Mouse (Mus musculus) midbrain, embryonic 12.5 days (tissue): ENCODE measurements around the gene Rab6b. TPM values are rescaled to one million over a fixed set of nuclear protein-coding genes. Genes with fewer than 3 reads are reported as not detected.

Source experiments
- ATAC-seq: fragments of 200-750 bp; cut with Nextera tagmentation; 2 replicates; pipeline ENCODE4 v1.8.0; 2017; ENCODE audit warnings: low read depth, moderate TSS enrichment, moderate library complexity; ENCODE audit not compliant: low FRiP score
- H3K27ac ChIP-seq: fragments of 300-500 bp; sonication (generic); replicated peaks from 2 replicates; pipeline ENCODE4 v1.5.1; 2016; ENCODE audit warnings: mild to moderate bottlenecking
- H3K27me3 ChIP-seq: fragments of 300-500 bp; sonication (generic); 2 replicates; pipeline ENCODE4 v1.6.1; 2016; ENCODE audit warnings: mild to moderate bottlenecking
- H3K36me3 ChIP-seq: fragments of 300-500 bp; sonication (generic); 2 replicates; pipeline ENCODE4 v1.6.1; 2016
- H3K4me1 ChIP-seq: fragments of 300-500 bp; sonication (generic); 2 replicates; pipeline ENCODE4 v1.6.1; 2016
- H3K4me2 ChIP-seq: fragments of 300-500 bp; sonication (generic); replicated peaks from 2 replicates; pipeline ENCODE4 v1.6.1; 2016; ENCODE audit warnings: mild to moderate bottlenecking, moderate library complexity
- H3K4me3 ChIP-seq: fragments of 300-500 bp; sonication (generic); 2 replicates; pipeline ENCODE4 v1.5.1; 2016; ENCODE audit warnings: mild to moderate bottlenecking
- H3K9ac ChIP-seq: fragments of 300-500 bp; sonication (generic); replicated peaks from 2 replicates; pipeline ENCODE4 v1.6.1; 2016; ENCODE audit warnings: mild to moderate bottlenecking, moderate library complexity
- H3K9me3 ChIP-seq: fragments of 300-500 bp; sonication (generic); 2 replicates; pipeline ENCODE4 v1.6.1; 2016; ENCODE audit warnings: mild to moderate bottlenecking
- WGBS: fragments of 180-500 bp; shearing (Covaris S2); methylation state at CpG from one replicate; pipeline ENCODE4 v1.1.7; 2016; 5-methylcytosine and 5-hydroxymethylcytosine counted together
- polyA plus RNA-seq: library from polyadenylated mRNA; unstranded; fragments of >200 nt; fragmentation: Nextera tagmentation; extraction: Ambion mirVana; gene quantifications from 2 replicates; pipeline ENCODE4 v1.2.1, GENCODE M21; 2016

The Rab6b gene
- polyA plus RNA-seq, 1 experiment from 2014 or later, result 38.2 TPM

DNA sequence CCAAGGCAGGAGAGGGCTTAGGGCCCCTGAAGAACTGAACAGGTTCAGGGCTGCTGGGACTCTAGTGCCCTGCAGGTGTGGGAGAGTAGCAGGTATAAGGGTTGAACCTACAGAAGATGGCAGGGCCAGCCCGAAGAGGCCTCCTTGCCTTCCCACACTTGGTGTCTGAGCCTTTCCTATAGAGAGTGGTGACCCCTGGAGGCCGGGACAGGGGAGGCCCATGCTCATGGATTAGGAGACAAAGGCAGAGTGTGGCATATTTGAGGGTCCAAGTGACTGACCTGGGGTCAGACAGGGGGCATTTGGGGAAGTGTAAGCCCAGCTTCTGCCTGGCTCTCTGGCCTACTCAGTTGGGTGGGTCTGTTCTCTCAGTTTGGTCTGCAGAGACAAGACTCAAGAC, 8.6 kb downstream of the Rab6b start:
- WGBS, result 47% methylated on average over 2 of the region's 2 CpGs
- Histone ChIP-seq H3K9ac (no peak overlapping the region), H3K27me3 (no peaks in the 10 kb centered on the region), H3K4me2 (no peak overlapping the region), H3K9me3 (no peaks in the 10 kb centered on the region), H3K4me1 (peaks cover 42% of the 10 kb centered on the region), H3K4me3 (no peak overlapping the region), H3K36me3 (no peaks in the 10 kb centered on the region), H3K27ac (no peak overlapping the region)
- no peak for ATAC-seq

DNA sequence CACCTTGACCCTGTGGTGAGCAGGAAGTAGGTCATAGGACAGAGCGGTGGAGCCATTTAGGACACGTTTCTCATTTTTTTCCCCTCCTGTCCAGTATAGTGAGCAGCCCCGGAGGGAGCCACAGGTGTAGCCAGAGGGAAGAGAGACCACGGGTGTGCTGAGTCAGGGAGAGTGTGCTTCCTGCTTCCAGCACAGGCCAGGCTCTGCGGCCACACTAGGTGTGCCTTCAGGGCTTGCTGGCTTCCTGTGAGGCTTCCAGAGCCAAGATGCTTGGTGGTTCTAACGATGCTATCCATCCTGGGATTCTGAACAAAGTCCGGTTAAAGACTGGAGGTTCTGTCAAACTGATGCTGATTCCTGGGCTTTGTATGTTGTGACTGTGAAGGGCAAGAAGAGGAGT, 10.0 kb downstream of the Rab6b start:
- Histone ChIP-seq H3K36me3 (no peaks in the 10 kb centered on the region), H3K4me1 (peaks cover 40% of the 10 kb centered on the region), H3K4me2 (no peak overlapping the region), H3K4me3 (no peak overlapping the region), H3K9me3 (no peaks in the 10 kb centered on the region), H3K27me3 (no peaks in the 10 kb centered on the region), H3K27ac (no peak overlapping the region), H3K9ac (no peak overlapping the region)
- 93% methylated on average over 7 of the region's 7 CpGs for WGBS
- ATAC-seq, result no peak

DNA sequence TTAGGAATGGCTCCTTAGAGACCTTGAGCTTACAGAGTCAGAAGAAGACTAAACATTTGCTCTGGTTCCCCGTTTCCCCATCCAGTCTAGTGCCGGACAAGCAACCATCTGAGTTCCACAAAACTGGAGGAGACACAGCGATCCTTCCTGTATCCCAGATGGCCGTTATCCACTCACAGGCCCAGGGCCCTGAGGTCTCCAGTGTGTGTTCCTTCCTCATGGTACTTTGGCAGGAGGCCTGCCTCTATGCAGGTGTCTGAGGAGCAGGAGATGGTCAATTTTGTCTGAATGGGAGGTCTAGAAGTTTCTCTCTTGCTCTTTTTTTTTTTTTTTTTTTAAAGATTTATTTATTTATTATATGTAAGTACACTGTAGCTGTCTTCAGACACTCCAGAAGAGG, 13.2 kb downstream of the Rab6b start:
- Histone ChIP-seq H3K9ac (no peak overlapping the region), H3K27me3 (no peaks in the 10 kb centered on the region), H3K27ac (no peak overlapping the region), H3K36me3 (peaks cover 10% of the 10 kb centered on the region), H3K4me1 (peaks cover 12% of the 10 kb centered on the region), H3K9me3 (no peaks in the 10 kb centered on the region), H3K4me2 (no peak overlapping the region), H3K4me3 (no peak overlapping the region)
- ATAC-seq, result no peak
- WGBS, result 89% methylated on average over 4 of the region's 4 CpGs

DNA sequence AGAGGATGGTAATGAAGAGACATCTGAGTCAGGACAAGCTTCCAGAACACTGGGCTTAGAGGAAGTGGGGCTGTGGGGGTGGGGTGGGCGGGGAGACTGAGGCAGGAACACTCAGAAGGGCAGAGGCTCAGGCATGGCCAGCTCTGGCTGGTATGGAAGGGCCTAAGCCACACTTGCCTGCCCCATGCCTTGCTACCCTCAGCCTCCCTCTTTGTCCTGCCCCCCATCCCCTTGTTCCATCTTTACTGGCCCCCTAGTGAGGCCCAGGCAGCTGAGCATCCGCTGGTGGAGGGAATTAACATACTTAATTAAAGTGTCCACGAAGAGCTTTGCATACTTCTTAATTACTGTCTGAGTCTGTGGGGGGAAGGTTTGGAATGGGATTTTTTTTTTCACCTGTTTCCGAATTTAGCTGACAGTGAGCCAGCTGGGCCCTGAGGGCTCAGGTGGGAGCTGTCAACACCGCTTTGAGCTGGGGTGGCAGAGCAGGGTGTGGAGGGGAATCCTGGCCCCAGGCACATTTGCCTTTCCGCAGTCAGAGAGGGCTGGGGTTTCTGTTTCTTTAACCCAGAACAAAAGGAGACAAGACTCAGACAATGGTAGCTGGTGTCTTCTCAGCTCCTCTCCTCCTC, 22.0 kb downstream of the Rab6b start:
- no peaks in the 10 kb centered on the region for H3K27me3 ChIP-seq
- no peak overlapping the region for H3K4me3 ChIP-seq
- H3K36me3 ChIP-seq, result peaks cover 4% of the 10 kb centered on the region
- peaks cover 48% of the 10 kb centered on the region for H3K4me1 ChIP-seq
- WGBS, result 18% methylated on average over 6 of the region's 6 CpGs
- 0 out of 2 replicates have a peak overlapping the region, but pooled peaks have one; percentile 15 for H3K9ac ChIP-seq
- no peaks in the 10 kb centered on the region for H3K9me3 ChIP-seq
- peak; percentile 70 for ATAC-seq
- H3K27ac ChIP-seq, result peak overlapping the region; percentile 76
- no peak overlapping the region for H3K4me2 ChIP-seq

DNA sequence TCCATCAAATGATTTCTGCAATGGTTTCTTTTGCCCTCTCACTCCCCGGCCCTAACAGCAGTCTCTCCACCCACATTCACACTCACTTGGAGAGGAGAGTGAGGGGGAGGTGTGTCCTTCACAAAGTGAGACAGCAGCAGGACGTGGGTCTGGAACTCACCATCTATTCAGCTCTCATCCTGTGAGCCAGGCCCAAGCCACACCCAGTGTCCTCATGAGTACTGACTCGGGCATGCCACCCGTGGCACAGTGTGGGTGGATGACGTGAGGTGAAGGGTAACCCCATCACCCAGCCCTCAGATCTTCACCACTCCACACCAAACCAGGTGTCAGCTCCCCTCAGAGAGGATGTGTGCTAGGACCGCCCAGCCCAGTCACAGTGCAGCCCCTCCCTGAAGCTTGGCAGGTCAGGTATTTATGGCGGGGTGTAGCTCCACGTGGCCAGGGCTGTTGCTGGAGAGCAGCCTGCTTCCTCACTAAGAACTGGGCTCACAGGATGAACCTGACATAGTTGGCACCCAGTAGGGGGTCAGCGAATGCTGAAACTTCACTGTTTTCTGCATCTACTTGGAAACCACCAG, 23.0 kb downstream of the Rab6b start:
- H3K9ac ChIP-seq, result no peak overlapping the region

DNA sequence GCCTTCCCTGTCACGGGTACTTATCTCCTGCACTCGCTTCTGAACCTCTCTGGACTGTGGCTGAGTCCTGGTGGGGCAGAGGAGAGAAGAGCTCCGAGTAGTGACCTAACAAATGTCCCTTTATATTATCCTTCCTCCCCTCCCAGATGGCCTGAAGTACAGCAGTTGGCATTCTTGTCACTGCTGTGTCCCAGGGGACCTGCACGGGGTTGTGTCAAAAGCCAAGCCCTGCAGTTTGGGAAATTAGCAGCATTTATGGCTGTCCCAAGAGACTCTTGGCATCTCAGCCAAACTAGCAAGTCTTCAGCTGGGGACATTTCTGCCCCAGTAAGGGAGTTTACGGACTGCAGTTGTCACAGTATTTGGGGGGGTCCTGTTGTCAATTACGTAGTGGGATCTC, 27.9 kb downstream of the Rab6b start:
- H3K9ac ChIP-seq, result no peak overlapping the region
- no peaks in the 10 kb centered on the region for H3K27me3 ChIP-seq
- peaks cover 43% of the 10 kb centered on the region for H3K4me1 ChIP-seq
- WGBS, result 73% methylated on average over 6 of the region's 6 CpGs
- H3K36me3 ChIP-seq, result peaks cover 32% of the 10 kb centered on the region
- no peaks in the 10 kb centered on the region for H3K9me3 ChIP-seq
- no peak overlapping the region for H3K4me3 ChIP-seq
- no peak overlapping the region for H3K27ac ChIP-seq
- H3K4me2 ChIP-seq, result no peak overlapping the region
- no peak for ATAC-seq

More for the DNA sequence above, 23.0 kb downstream of the Rab6b start:
- Histone ChIP-seq H3K4me1 (peaks cover 53% of the 10 kb centered on the region), H3K27ac (peak overlapping the region; percentile 76), H3K4me2 (no peak overlapping the region), H3K36me3 (no peaks in the 10 kb centered on the region), H3K9me3 (no peaks in the 10 kb centered on the region), H3K4me3 (no peak overlapping the region), H3K27me3 (no peaks in the 10 kb centered on the region)
- ATAC-seq, result no peak
- WGBS, result 63% methylated on average over 9 of the region's 9 CpGs

DNA sequence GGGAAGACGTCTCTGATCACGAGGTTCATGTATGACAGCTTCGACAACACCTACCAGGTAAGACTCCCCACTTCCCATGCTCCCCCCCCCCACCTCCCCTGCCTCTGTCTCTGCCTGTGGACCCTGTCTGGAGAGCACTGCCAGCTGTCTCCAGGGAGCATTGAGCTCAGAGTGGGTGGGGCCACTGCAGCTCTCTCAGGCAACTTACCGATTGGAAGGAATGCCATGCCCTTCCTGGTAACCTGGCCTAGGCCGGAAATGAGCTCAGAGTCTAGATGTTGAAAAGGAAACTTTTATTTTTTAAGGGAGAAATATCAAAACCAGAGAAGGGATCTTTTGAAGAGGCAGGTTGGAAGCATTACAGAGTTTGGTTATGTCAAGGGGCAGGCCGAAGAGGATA, 28.8 kb downstream of the Rab6b start:
- no peak overlapping the region for H3K27ac ChIP-seq
- ATAC-seq, result no peak
- H3K27me3 ChIP-seq, result no peaks in the 10 kb centered on the region
- WGBS, result 91% methylated on average over 6 of the region's 6 CpGs
- no peak overlapping the region for H3K4me3 ChIP-seq
- no peaks in the 10 kb centered on the region for H3K9me3 ChIP-seq
- no peak overlapping the region for H3K4me2 ChIP-seq
- H3K4me1 ChIP-seq, result peaks cover 45% of the 10 kb centered on the region
- H3K9ac ChIP-seq, result no peak overlapping the region
- peaks cover 32% of the 10 kb centered on the region for H3K36me3 ChIP-seq

DNA sequence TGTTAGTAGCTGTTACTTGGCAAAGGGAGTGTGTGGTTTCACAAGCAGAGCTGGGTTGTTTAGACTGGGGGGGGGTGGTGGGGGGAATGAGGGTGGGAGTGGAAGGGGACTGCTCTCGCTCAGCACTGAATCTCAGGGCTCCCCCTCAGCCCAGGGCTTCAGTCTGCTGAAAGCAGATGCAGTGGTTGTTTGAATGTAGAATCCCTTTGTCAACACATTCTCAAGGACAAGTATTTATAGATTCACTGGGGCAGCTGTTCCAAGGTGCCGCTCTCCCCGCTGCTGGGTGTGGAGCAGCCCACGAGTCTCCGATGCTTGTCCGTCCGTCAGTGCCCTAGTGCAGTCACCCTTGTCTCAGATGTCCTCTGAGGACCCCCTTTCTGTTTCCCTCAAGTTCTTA, 29.7 kb downstream of the Rab6b start:
- Histone ChIP-seq H3K4me3 (no peak overlapping the region), H3K27me3 (no peaks in the 10 kb centered on the region), H3K9me3 (no peaks in the 10 kb centered on the region), H3K4me1 (peaks cover 49% of the 10 kb centered on the region), H3K36me3 (peaks cover 32% of the 10 kb centered on the region), H3K27ac (no peak overlapping the region), H3K4me2 (no peak overlapping the region), H3K9ac (no peak overlapping the region)
- WGBS, result 86% methylated on average over 7 of the region's 7 CpGs
- ATAC-seq, result no peak

DNA sequence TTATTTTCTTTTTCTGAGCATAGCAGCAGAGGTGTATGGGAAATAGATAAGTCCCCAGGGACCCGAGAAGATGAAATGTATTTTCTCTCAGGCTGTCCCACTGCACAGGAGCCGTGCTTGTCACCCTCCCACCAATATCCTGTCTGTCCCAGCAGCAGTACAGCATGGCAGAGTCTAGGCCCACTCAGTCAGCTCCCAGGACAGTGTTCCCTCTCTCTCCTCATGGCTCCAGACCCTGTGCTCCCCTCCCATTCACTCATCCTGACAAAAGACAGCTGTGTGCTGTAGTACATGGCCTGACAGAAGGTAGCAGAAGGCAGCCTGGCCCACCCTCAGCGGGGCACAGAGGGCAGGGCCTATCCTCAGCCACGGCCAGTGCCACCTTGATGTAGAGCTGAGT, 32.3 kb downstream of the Rab6b start:
- no peak overlapping the region for H3K4me3 ChIP-seq
- peaks cover 59% of the 10 kb centered on the region for H3K4me1 ChIP-seq
- ATAC-seq, result no peak
- 72% methylated on average over 4 of the region's 4 CpGs for WGBS
- no peak overlapping the region for H3K4me2 ChIP-seq
- H3K9me3 ChIP-seq, result no peaks in the 10 kb centered on the region
- H3K36me3 ChIP-seq, result peaks cover 32% of the 10 kb centered on the region
- H3K27ac ChIP-seq, result peak overlapping the region; percentile 69
- H3K9ac ChIP-seq, result no peak overlapping the region
- H3K27me3 ChIP-seq, result no peaks in the 10 kb centered on the region

DNA sequence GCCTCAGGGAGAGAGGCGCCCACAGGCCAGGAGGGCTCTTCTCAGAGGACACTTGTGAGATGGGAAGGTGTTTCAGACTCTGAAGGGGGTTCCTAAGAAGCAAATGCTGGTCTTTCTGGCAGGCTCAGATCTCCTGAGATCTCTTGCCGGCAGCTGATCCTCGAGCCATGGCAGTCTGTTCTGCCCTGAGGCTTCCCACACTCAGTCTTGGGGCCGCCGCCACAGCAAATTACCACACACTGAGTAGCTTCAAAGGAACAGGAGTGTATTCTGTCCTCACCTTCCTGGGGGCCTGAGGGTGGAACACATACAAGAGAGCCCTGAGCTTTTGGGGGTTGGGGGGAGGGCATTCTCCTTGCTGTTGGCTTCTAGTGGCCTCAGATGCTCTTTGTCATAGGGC, 33.8 kb downstream of the Rab6b start:
- WGBS, result 45% methylated on average over 5 of the region's 5 CpGs

DNA sequence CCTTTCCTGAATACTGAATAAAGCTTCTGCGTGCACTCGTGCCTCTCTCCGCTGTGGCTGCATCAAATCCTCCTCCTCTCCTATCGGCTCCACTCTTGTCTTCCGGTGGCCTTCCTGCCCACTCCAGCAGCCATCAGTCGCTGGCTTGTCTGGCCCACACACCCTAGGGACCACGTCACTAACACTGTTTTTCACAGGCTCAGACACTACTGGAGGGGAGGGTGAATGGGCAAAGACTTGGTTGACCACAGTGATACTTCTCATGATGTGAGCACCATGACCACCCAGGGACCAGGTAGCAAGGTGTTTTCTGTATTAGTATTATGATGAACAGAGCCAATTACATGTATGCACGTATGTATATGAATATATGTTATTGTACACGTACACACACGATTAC, 34.7 kb downstream of the Rab6b start:
- H3K36me3 ChIP-seq, result peaks cover 26% of the 10 kb centered on the region
- H3K4me3 ChIP-seq, result no peak overlapping the region
- H3K27me3 ChIP-seq, result no peaks in the 10 kb centered on the region
- peak overlapping the region; percentile 69 for H3K27ac ChIP-seq
- H3K4me2 ChIP-seq, result no peak overlapping the region
- WGBS, result 74% methylated on average over 10 of the region's 10 CpGs
- no peak overlapping the region for H3K9ac ChIP-seq
- peaks cover 49% of the 10 kb centered on the region for H3K4me1 ChIP-seq
- peak; percentile 61 for ATAC-seq
- no peaks in the 10 kb centered on the region for H3K9me3 ChIP-seq

More for the DNA sequence above, 33.8 kb downstream of the Rab6b start:
- Histone ChIP-seq H3K27ac (peak overlapping the region; percentile 69), H3K9me3 (no peaks in the 10 kb centered on the region), H3K4me2 (no peak overlapping the region), H3K4me1 (peaks cover 50% of the 10 kb centered on the region), H3K4me3 (no peak overlapping the region), H3K27me3 (no peaks in the 10 kb centered on the region), H3K36me3 (peaks cover 35% of the 10 kb centered on the region), H3K9ac (no peak overlapping the region)
- no peak for ATAC-seq

DNA sequence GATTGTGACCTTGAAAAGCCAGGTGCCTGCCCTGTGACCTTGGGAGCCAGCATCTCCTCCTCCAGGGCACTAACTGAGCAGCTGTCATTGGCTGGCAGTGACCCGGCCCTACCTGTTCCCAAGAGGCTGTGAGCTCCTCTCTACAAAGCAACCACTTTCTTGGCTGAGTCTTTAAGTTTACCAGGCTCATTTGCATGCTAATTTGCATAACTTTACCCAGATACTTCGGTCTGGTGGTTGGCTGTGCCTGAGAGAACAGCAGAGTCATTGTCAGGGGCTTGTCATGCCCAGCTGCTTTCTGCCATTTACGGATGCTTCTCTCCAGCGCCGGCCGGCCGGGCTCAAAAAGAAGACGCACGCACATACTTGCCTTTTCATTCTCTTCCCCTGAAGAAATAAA, 35.1 kb downstream of the Rab6b start:
- H3K4me3 ChIP-seq, result no peak overlapping the region
- H3K9ac ChIP-seq, result no peak overlapping the region
- WGBS, result 12% methylated on average over 9 of the region's 9 CpGs
- peak overlapping the region; percentile 25; the same call in 1 of the 2 replicates for H3K4me2 ChIP-seq
- peaks cover 49% of the 10 kb centered on the region for H3K4me1 ChIP-seq
- peak overlapping the region; percentile 72 for H3K27ac ChIP-seq
- no peaks in the 10 kb centered on the region for H3K27me3 ChIP-seq
- H3K9me3 ChIP-seq, result no peaks in the 10 kb centered on the region
- peak; percentile 84 for ATAC-seq
- peaks cover 25% of the 10 kb centered on the region for H3K36me3 ChIP-seq
